Mouse (Mus musculus): ENCODE data around the gene Gm2431. TPM values are rescaled to one million over a fixed set of nuclear protein-coding genes. Genes with fewer than 3 reads are reported as not detected.
"Not testable (repeated sequence)": the region's sequence is repeated elsewhere in the genome, so short reads cannot be mapped to it uniquely, and the experiment has no call there.

Gene Gm2431
- polyA plus RNA-seq, 1 experiment from 2014 or later, result not detected

DNA sequence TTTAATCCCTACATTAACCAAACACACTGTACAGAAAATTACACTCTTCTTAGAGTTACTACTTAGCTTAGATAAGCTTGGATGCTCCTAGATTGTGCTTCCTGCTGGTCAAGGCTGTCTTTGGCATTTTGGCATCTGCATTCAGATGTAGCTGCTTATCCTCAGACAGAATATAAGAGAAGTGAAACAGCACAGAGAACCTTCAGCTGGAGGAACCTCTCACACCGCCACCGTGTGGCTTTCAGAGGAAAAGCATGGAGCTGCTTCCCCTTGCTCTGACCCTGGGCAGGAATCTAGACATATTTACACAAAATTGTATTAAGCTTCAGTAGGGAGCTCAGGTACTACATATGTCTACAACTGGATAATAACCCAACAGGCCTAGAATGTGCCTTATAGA is 2.6 kb downstream of the Gm2431 start:
- DNase-seq (ENCODE audit: low spot score) (peak; percentile 78), ATAC-seq (replicated peaks; ENCODE audit: low FRiP score, low read depth) (no peak)
- H3K4me2 ChIP-seq (ENCODE audit: low read length), result no peak overlapping the region
- H3K9me3 ChIP-seq (replicated peaks; ENCODE audit: low read length), result no peaks in the 10 kb centered on the region
- whole genome bisulfite sequencing, result 0% methylated on average over 2 of the region's 2 CpGs
- H3K9ac ChIP-seq (ENCODE audit: low read depth, low read length), result no peak overlapping the region
- H3K36me3 ChIP-seq (ENCODE audit: insufficient read depth, low read length), result no peaks in the 10 kb centered on the region
- no peak overlapping the region for H3K27ac ChIP-seq
- peak; percentile 75 for TF ChIP-seq CTCF (IDR thresholded peaks at IDR 0.05; ENCODE audit: low read depth)
- no peaks in the 10 kb centered on the region for H3K27me3 ChIP-seq (ENCODE audit: insufficient read depth, low read length)
- H3K4me3 ChIP-seq (replicated peaks; ENCODE audit: low read depth, low read length), result no peak overlapping the region
- H3K4me1 ChIP-seq (replicated peaks; ENCODE audit: insufficient read depth, low read length), result no peaks in the 10 kb centered on the region

DNA sequence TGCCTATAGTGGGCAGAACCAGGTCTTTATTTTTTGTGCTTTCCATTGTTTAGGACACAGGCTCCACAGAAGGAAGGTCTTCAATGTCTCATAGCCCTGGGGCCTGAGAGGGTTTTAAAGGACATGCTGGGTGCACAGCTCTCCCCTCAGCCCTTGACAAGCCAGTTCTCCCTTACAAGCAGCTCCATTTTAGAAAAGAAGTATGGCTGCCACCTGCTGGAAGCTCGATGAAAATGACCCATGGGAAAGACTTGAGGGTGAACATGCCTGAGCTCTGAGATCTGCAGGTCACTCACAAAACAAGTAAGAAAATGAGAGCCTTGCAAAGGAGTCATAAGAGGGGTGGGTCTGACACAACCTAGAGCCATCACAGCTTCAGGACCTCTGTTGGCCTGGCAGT is 8.3 kb downstream of the Gm2431 start:
- H3K9ac ChIP-seq (ENCODE audit: low read depth, low read length), result no peak overlapping the region
- WGBS, result 0% methylated on average over 1 of the region's 1 CpGs
- H3K36me3 ChIP-seq (ENCODE audit: insufficient read depth, low read length), result no peaks in the 10 kb centered on the region
- H3K27me3 ChIP-seq (ENCODE audit: insufficient read depth, low read length), result no peaks in the 10 kb centered on the region
- DNase-seq (ENCODE audit: low spot score) (peak; percentile 80), ATAC-seq (replicated peaks; ENCODE audit: low FRiP score, low read depth) (no peak)
- H3K9me3 ChIP-seq (replicated peaks; ENCODE audit: low read length), result no peaks in the 10 kb centered on the region
- no peak overlapping the region for H3K4me2 ChIP-seq (ENCODE audit: low read length)
- H3K4me3 ChIP-seq (replicated peaks; ENCODE audit: low read depth, low read length), result no peak overlapping the region
- H3K27ac ChIP-seq, result no peak overlapping the region
- H3K4me1 ChIP-seq (replicated peaks; ENCODE audit: insufficient read depth, low read length), result no peaks in the 10 kb centered on the region
- peak; percentile 78 for TF ChIP-seq CTCF (IDR thresholded peaks at IDR 0.05; ENCODE audit: low read depth)

DNA sequence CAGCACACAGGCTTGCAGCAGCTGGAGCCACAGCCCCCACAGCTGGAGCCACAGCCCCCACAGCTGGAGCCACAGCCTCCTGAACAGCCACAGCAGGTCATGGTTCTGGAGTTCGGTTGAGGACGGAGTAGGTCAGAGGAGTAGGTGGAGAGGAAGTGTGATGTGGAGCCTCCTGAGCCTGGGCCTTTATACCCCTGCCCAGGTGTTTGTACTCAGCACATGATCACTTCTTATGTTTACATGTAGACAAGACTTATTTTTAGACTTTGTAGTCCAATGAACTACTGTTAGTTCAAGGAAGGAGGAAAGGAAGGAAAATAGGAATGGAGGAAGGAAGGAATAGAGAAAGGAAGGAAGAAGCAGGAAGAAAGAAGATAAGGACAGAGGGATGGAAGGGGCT is 17.2 kb downstream of the Gm2431 start, which contains the start of gene Gm40460:
Gene Gm40460 (minus strand): TSS at position 101 of the 400 bp plus-strand sequence.
- Histone ChIP-seq H3K4me2 (ENCODE audit: low read length) (no peak within 1 kb of the TSS), H3K4me3 (replicated peaks; ENCODE audit: low read depth, low read length) (no peak within 1 kb of the TSS), H3K36me3 (ENCODE audit: insufficient read depth, low read length) (no peaks in the 10 kb centered on the region), H3K27ac (no peak within 1 kb of the TSS), H3K27me3 (ENCODE audit: insufficient read depth, low read length) (no peaks in the 10 kb centered on the region), H3K9ac (ENCODE audit: low read depth, low read length) (no peak within 1 kb of the TSS), H3K4me1 (replicated peaks; ENCODE audit: insufficient read depth, low read length) (no peaks in the 10 kb centered on the region), H3K9me3 (replicated peaks; ENCODE audit: low read length) (no peaks in the 10 kb centered on the region)
- DNase-seq (ENCODE audit: low spot score) (peak; percentile 21), ATAC-seq (replicated peaks; ENCODE audit: low FRiP score, low read depth) (no peak)
- 28% methylated on average over 2 of the region's 2 CpGs for WGBS
- TF ChIP-seq CTCF (IDR thresholded peaks at IDR 0.05; ENCODE audit: low read depth), result no peak

DNA sequence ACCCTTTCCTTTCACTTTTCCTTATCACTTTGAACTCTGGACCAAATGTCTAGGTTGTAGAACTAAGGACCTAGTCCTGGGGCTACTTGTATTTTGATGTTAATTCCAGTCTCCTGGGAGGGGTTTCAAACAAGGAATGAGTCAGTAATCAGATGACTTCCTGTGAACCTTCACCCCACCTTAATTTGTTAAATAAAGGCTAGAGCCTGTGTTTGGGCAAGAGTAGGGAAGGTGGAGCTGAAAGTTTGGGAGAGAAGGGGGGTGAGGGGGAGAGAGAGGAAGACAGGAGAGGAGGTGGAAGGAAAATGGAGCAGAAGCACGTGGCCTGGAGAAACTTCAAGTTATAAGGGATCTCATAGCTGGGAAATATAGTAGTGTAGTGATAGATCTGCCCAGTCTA is 26.6 kb downstream of the Gm2431 start:
- Histone ChIP-seq H3K36me3 (ENCODE audit: insufficient read depth, low read length) (no peaks in the 10 kb centered on the region), H3K27me3 (ENCODE audit: insufficient read depth, low read length) (no peaks in the 10 kb centered on the region), H3K4me2 (ENCODE audit: low read length) (no peak overlapping the region), H3K9ac (ENCODE audit: low read depth, low read length) (no peak overlapping the region), H3K4me3 (replicated peaks; ENCODE audit: low read depth, low read length) (no peak overlapping the region), H3K4me1 (replicated peaks; ENCODE audit: insufficient read depth, low read length) (no peaks in the 10 kb centered on the region), H3K27ac (no peak overlapping the region), H3K9me3 (replicated peaks; ENCODE audit: low read length) (no peaks in the 10 kb centered on the region)
- ATAC-seq (replicated peaks; ENCODE audit: low FRiP score, low read depth), result no peak
- TF ChIP-seq CTCF (IDR thresholded peaks at IDR 0.05; ENCODE audit: low read depth), result no peak
- 30% methylated on average over 1 of the region's 1 CpGs for WGBS
- no peak for DNase-seq (ENCODE audit: low spot score)

DNA sequence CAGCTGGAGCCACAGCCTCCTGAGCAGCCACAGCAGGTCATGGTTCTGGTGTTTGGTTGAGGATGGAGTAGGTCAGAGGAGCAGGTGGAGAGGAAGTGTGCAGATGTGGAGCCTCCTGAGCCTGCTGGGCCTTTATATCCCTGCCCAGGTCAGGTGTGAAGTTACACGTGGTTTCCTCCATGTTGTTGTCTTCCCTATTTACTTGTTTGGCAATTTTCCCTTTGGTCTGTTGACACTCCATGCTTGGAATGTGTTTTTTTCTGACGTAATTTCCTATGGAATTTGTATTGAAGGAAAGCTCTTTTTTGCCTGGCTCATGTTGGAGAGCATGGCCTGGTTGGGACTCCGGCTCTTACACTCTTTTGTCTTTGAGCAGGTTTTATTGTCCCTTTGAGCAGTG is 28.3 kb downstream of the Gm2431 start, which contains the start of gene Krtap5-5:
Gene Krtap5-5 (minus strand): TSS at position 101 of the 400 bp plus-strand sequence.
- not testable (repeated sequence) for ATAC-seq (replicated peaks; ENCODE audit: low FRiP score, low read depth); H3K36me3 ChIP-seq (ENCODE audit: insufficient read depth, low read length); H3K4me1 ChIP-seq (replicated peaks; ENCODE audit: insufficient read depth, low read length); H3K27me3 ChIP-seq (ENCODE audit: insufficient read depth, low read length); H3K4me2 ChIP-seq (ENCODE audit: low read length); H3K9me3 ChIP-seq (replicated peaks; ENCODE audit: low read length); H3K4me3 ChIP-seq (replicated peaks; ENCODE audit: low read depth, low read length); H3K27ac ChIP-seq; H3K9ac ChIP-seq (ENCODE audit: low read depth, low read length)
- 32% methylated on average over 3 of the region's 3 CpGs for WGBS
- DNase-seq (ENCODE audit: low spot score), result peak; percentile 83

DNA sequence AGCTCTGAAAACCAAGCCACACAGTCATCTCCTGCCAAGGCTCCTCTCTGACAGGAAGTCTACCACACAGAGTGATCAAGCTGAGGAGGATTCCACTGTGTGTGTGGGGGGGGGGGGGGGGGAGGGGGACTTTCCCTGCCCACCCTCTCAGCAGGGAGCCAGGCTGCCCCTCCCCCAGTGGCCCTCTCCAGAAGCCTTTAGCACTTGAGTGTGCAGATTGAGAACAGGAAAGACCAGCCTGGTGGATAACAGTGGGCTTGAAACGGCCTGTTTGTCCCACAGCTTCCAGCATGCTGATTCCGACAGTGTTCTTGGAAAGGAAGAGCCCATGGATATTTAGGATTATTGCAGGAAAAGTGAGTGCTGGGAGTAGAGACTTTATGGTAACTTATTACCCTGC is 33.6 kb downstream of the Gm2431 start:
- TF ChIP-seq CTCF (IDR thresholded peaks at IDR 0.05; ENCODE audit: low read depth), result no peak
- H3K27ac ChIP-seq, result no peak overlapping the region
- no peaks in the 10 kb centered on the region for H3K27me3 ChIP-seq (ENCODE audit: insufficient read depth, low read length)
- H3K4me3 ChIP-seq (replicated peaks; ENCODE audit: low read depth, low read length), result no peak overlapping the region
- DNase-seq (ENCODE audit: low spot score), result no peak
- no peak overlapping the region for H3K9ac ChIP-seq (ENCODE audit: low read depth, low read length)
- H3K4me1 ChIP-seq (replicated peaks; ENCODE audit: insufficient read depth, low read length), result no peaks in the 10 kb centered on the region
- 50% methylated on average over 2 of the region's 2 CpGs for WGBS
- ATAC-seq (replicated peaks; ENCODE audit: low FRiP score, low read depth), result no peak
- H3K9me3 ChIP-seq (replicated peaks; ENCODE audit: low read length), result no peaks in the 10 kb centered on the region
- H3K36me3 ChIP-seq (ENCODE audit: insufficient read depth, low read length), result no peaks in the 10 kb centered on the region
- H3K4me2 ChIP-seq (ENCODE audit: low read length), result no peak overlapping the region

DNA sequence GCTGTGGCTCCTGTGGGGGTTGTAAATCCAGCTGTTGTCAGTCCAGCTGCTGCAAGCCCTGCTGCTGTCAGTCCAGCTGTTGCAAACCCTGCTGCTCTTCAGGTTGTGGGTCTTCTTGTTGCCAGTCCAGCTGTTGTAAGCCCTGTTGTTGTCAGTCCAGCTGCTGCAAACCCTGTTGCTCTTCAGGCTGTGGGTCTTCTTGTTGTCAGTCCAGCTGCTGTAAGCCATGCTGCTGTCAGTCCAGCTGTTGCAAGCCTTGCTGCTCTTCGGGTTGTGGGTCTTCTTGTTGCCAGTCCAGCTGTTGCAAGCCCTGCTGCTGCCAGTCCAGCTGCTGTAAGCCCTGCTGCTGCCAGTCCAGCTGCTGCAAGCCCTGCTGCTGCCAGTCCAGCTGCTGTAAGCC is 46.0 kb downstream of the Gm2431 start:
- H3K9me3 ChIP-seq (replicated peaks; ENCODE audit: low read length); H3K4me1 ChIP-seq (replicated peaks; ENCODE audit: insufficient read depth, low read length); H3K27me3 ChIP-seq (ENCODE audit: insufficient read depth, low read length); H3K4me2 ChIP-seq (ENCODE audit: low read length); H3K27ac ChIP-seq; H3K9ac ChIP-seq (ENCODE audit: low read depth, low read length); DNase-seq (ENCODE audit: low spot score); H3K36me3 ChIP-seq (ENCODE audit: insufficient read depth, low read length); ATAC-seq (replicated peaks; ENCODE audit: low FRiP score, low read depth); H3K4me3 ChIP-seq (replicated peaks; ENCODE audit: low read depth, low read length): not testable (repeated sequence)
- 69% methylated on average over 1 of the region's 1 CpGs for whole genome bisulfite sequencing
